Mouse (Mus musculus): ENCODE results near the gene Pskh1. TPM values are rescaled to one million over a fixed set of nuclear protein-coding genes. Genes with fewer than 3 reads are reported as not detected.

The Pskh1 gene
- 10 to 100 TPM; 20.9 to 22.5 TPM for total RNA-seq (2021)

DNA sequence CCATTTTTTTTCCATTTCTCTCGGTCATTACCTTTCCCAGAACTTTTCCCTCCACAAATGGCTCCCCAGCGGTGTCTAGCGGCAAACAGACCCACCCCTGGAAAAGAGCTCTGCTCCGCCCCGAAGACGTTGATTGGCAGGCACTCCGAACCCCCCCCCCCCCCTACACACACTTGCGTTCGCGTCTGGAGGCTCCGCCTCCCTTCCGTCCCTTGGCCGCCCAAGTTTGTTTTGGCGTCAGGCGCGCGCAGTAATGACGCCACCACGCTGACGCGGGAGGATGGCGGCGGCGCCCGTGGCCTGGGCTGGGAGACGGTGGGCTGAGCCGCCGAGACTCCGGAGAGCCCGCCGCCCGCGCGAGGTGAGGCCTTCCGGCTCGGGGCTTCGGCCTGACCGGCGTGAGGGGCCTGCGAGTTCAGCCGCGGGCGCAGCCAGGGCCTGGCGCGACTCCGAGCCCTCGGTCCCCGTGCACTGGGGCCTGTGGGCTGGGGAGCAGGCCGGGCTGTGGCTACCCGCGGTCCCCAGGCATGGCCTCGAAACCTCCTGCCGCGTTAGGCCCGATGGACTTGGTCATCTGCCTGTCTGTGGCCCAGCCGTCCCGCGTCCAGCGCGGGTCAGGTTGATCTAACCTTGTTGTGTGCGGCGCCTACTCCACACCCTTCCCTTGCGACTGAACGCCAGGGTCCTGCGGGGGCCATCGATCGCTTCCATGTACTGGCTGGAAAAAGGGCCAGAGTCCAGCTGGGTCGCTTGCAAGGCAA is at the start of gene Pskh1:
TSS of gene Pskh1 (plus strand) at position 262 of the 761 bp plus-strand sequence.
- DNase-seq: peak; percentile 96
- intact Hi-C loops (cut with DNase I): loop anchor here (2.0 kb wide), 1 partner anchor 110 kb away; the partner anchor contains the start of gene Ddx28

DNA sequence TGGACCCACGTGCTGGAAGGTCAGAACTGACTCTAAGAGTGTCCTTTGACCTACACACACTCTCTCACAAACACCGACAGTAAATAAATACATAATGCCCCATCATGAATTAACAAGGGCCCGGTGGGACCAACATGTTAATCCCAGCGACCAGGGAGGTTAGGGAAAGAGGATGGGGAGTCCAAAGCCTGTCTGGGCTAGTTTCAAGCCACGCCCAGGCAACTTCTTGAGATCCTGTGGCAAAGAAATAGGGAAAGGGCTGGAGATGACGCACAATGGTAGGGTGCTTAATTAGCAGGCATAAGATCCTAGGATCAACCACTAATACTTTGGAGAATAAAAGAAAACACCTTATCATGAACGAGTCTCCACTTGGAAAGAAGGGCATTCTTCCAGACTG is 49.6 kb upstream of the Pskh1 start:
- no peak for DNase-seq
- intact Hi-C loops (cut with DNase I): loop anchor here (5.0 kb wide), 1 partner anchor 143 kb away; the partner anchor contains the start of genes 4933405L10Rik and Enkd1

DNA sequence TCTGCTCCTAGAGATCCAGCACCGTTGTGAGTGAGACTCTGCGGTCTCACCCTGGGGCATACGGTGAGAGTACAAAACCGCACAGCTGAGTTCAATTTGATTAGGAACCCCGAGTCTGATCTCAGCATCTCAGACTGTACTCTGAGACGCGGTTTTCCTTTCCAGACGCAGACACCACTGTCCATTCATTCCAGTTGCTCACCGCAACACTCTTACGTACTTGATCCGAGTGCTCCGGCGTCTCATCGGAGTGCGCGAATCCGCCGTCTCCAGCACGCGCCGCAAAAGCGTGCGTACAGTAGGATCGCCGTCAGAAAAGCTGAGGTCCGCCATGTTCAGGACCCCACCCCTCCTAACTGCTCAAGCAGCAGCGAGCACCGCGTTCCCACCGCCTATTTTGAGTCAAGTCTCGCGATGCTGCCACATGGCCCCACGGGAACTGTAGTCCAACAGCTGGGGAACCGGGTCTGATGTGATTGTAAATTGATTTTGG is 48.5 kb upstream of the Pskh1 start:
- DNase-seq: peak; percentile 93 to 94
- intact Hi-C loops (cut with DNase I): loop anchor here (5.0 kb wide), 1 partner anchor 144 kb away; the partner anchor contains the start of genes 4933405L10Rik and Enkd1

DNA sequence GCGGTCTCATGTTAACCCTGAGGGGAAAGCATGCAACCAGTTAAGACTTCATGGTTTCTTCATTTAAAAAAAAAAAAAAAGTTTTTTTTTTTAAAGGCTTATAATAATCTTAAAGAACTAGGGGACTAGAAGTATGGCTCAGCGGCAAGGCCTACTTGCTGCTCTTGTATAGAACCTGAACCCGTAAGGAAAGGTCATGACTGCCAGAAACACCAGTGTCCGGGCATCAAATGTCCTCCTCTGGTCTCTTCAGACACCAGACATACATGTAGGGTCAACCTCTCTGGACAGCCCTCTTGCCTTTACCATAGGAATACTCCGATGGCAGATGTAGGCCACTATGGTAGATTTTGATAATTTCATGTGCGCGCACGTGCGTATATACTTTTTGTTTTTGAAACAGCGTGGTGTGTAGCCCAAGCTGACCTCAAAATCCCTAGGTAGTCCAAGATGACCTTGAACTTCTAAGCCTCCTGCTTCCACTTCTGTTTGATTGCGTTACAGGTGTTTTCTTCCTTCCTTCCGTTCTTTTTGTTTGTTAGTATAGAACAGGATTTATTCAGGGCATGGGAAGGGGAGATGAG is 48.0 kb upstream of the Pskh1 start:
- peak in 1 of 2 experiments; percentile 14 for DNase-seq
- intact Hi-C loops (cut with DNase I): loop anchor here (5.0 kb wide), 1 partner anchor 145 kb away; the partner anchor contains the start of genes 4933405L10Rik and Enkd1

DNA sequence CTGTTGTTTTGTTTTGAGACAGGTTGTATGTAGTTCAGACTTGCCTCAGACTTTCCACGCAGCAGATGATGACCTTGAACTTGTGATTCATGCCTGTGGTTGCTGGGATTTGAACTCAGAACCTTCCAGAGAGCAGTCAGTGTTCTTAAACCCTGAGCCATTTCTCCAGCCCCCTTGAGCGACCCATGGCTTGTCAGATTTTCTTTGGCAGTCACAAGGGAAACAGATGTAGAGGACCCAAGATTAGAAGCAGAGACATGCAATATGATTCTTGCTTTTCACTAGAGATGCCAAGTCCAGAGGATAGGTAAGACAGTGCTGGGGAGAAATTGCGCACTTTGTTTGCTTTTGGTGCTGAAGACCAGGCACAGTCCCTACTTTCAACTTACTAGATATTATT is 47.1 kb upstream of the Pskh1 start, which contains the start of gene Cenpt:
TSS of gene Cenpt (minus strand) at position 101 of the 400 bp plus-strand sequence.
- no peak for DNase-seq
- intact Hi-C loops (cut with DNase I): loop anchor here (5.0 kb wide), 1 partner anchor 146 kb away; the partner anchor contains the start of genes 4933405L10Rik and Enkd1

DNA sequence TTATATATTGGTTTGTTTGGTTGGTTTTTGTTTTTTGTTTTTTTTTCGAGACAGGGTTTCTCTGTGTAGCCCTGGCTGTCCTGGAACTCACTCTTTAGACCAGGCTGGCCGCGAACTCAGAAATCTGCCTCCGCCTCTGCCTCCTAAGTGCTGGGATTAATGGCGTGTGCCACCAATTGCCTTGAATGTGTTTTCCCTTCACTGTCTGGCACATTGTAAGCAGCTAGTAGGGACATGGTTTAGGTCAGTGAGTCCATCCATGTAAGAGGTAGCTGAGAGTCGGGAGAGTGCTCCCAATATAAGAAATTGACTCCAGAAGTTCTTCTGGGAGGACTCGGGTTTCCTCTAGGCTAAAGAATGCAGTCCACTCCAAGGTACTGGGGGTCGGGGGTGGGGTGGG is 45.9 kb upstream of the Pskh1 start:
- intact Hi-C loops (cut with DNase I): loop anchor here (5.0 kb wide), 1 partner anchor 147 kb away; the partner anchor contains the start of genes 4933405L10Rik and Enkd1
- no peak for DNase-seq

DNA sequence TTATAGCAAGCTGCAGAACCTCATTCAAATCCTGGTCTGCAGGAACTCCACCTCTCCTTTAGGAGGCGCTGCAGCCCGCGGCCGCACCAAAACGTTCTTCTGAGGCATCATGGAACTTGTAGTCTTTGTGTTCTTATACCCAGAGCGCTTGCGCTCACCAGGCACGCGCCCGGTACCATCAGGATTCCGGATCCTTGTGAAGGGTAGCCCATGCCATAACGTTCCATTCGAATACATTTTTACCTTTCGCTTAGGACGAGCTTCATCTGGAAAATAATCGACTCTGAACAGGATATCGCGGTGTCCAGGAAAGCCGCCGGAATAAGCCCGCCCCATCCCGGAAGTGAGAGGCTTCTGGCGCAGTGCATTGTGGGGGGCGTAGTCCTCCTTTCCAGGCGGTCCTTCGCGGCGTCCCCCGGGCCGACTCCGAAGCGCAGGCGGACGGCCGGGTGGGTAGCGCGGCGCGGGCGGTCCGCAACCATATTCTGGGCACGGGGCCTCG is 45.5 kb upstream of the Pskh1 start, which contains the start of gene Thap11:
TSS of gene Thap11 (plus strand) at position 418 of the 502 bp plus-strand sequence.
- intact Hi-C loops (cut with DNase I): loop anchor here (5.0 kb wide), 1 partner anchor 147 kb away; the partner anchor contains the start of genes 4933405L10Rik and Enkd1

DNA sequence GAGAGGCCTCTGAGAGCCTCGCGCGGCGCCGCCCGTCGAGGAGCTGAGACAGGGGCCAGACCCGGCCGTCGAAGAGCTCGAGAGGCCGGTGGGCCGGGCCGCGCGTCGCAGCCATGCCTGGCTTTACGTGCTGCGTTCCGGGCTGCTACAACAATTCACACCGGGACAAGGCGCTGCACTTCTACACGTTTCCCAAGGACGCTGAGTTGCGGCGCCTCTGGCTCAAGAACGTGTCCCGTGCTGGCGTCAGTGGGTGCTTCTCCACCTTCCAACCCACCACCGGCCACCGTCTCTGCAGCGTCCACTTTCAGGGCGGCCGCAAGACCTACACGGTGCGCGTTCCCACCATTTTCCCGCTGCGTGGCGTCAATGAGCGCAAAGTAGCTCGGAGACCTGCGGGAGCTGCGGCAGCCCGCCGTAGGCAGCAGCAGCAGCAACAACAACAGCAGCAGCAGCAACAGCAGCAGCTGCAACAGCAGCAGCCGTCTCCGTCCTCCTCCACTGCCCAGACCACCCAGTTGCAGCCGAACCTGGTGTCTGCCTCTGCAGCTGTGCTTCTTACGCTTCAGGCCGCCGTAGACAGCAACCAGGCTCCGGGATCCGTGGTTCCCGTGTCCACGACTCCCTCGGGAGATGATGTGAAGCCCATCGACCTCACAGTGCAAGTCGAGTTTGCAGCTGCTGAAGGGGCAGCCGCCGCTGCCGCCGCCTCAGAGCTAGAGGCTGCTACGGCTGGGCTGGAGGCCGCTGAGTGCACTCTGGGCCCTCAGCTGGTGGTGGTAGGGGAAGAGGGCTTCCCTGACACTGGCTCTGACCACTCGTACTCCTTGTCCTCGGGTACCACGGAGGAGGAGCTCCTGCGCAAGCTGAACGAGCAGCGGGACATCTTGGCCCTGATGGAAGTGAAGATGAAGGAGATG is 44.7 kb upstream of the Pskh1 start:
- intact Hi-C loops (cut with DNase I): no loop called here
- peak in 1 of 2 experiments; percentile 71 for DNase-seq

More for the DNA sequence above, 45.5 kb upstream of the Pskh1 start, which contains the start of gene Thap11:
- DNase-seq: peak; percentile 95 to 97

DNA sequence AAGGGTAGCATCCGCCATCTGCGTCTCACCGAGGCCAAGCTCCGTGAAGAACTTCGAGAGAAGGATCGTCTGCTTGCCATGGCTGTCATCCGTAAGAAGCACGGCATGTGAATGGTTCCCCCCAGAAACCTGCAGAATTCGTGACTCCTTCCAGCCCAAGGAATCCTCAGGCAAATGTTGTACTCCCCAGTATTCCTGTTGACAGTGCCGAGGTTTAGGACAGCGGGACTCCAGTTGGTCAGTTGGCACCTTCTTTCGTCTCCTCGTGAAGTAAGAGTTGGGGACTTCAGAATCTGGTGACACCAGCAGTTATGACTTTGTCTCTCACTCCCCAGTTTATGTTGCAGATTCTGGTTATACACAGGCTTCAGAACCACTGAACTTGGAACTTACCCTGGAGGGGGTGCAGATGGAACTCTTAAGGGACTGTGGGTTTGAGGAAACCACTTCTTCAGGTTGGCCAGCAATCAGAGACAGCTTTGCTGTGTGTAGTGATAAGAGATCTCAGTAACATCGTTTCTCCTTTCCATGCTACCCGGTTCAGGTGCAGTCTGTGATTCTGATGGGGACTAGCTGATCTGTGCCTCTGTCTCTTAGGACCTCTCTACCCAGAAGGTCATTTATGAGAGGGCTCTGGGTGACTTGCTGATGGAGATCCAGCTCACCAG is 43.9 kb upstream of the Pskh1 start:
- DNase-seq: no peak
- intact Hi-C loops (cut with DNase I): no loop called here

DNA sequence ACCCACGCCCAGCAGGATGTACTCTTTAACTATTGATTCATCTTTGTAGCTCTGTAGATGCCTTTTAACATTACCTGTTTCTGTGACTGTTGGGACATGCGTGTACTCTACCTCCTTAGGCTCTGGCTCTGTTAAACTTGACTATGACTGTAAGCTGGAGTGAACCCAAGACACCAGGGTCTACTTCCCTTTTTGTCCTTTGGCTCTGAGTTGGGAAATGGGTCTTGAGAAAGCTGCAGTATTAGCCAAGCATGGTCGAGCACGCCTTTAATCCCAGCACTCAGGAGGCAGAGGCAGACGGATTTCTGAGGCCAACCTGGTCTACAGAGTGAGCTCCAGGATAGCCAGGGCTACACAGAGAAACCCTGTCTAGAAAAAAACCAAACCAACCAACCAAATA is 41.7 kb upstream of the Pskh1 start:
- intact Hi-C loops (cut with DNase I): no loop called here
- DNase-seq: no peak

DNA sequence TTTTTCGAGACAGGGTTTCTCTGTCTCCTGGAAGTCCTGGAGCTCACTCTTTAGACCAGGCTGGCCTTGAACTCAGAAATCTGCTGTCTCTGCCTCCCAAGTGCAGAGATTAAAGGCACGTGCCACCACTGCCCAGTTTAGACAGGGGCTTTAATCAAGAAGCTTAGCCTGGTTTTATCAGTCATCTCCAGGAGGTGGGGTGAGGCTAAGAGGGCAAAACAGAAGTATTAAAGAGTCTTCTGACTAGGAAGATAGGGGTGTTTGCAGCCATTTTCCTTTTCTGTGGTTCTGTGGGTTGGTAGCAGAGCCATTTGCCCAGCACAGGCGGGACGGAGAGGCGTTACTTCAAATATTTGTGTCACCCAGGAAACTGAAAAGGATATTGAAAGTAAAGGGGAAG is 40.9 kb upstream of the Pskh1 start:
- DNase-seq: no peak
- intact Hi-C loops (cut with DNase I): no loop called here

DNA sequence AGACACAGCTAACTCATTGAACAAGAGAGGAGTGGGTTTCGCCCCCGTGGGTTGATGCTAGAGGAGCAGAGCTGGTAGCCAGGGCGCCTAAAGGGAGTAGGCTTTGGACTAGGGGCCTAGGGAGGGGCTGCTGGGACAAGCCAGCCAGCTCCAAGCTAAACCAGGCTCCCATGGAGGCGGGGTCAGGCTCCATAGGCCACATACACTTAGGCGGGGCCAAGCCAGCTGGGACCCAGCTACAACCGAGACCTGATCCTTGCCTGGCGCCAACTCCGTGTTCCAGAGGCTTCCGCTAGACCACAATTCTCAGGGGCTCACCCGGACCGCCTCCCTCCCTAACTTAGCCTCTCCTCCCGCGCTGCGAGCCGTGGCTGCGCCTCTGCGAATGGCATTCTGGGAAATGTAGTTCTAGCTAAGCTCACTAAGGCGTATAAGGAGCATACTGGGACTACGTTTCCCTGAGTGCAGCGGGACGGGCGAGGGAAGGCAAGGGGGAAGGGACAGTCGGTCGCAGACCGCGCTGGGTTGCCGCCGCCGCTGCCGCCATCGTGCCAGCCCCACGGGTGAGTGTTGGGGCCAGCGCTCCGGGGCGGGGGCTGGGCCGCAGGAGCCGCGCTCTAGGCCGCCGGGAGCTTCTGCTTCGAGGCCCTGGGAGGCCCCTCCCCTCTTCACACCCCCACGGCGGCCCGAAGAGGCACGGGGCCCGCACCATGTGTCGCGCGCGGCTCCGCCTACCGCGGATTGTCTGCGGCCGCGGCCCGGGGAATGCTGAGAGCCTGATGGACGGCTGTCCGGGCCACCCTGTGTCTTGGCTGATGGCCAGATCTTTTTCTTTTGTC is 39.9 kb upstream of the Pskh1 start, which contains the start of gene Nutf2:
TSS of gene Nutf2 (plus strand) at position 438 of the 839 bp plus-strand sequence.
- intact Hi-C loops (cut with DNase I): loop anchor here (2.0 kb wide), 2 partner anchors 20 to 38 kb away; partner anchors contain the start of gene Edc4
- DNase-seq: peak; percentile 95 to 98

DNA sequence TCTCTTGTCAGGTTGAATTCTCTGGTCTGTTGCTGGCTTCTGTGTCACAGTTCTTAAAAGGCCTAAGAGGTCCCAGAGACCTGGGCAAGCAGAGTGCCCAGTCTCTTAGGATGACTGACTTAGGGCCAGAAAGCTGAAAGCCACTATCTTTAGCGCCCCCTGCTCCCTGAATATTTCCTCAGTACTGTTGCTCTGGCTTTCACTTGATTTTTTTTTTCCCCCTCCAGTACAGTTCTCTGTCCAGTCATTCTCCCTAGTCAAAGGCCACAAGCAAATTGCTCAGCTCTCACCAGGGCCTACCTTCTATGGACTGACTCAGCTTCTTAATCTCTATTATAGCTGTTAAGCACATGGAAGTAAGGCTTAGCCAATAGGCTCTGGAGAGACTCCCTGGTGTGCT is 38.3 kb upstream of the Pskh1 start:
- peak; percentile 22 to 31 for DNase-seq
- intact Hi-C loops (cut with DNase I): loop anchor here (2.0 kb wide), 2 partner anchors 19 to 37 kb away; partner anchors contain the start of gene Edc4

DNA sequence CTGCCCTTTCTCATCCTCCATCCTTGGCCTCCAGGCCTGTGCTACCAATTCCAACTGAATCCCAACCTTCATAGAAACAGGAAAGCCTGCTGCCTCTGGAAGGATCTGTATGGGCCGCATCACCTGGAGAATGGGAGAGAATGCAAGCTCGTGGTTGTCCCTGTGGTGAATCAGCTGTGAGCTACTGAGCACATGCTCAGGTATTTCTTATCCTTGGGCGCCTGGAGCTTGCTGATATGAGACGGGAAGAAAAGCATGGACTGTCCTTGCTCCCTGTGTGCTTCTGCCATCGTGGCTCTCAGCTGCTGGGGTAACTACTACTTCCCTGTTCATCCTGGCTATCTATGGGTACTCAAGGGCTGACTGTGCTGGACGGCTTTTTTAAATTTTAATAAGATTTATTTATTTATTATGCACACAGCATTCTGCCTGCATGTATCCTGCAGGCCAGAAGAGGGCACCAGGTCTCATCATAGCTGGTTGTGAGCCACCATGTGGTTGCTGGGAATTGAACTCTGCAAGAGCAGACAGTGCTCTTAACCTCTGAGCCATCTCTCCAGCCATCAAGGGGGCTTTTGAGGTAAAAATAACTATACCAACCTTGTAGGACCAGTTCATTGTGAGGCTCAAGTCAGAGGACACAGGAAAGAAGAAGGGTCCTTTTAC is 33.7 kb upstream of the Pskh1 start:
- DNase-seq: no peak

DNA sequence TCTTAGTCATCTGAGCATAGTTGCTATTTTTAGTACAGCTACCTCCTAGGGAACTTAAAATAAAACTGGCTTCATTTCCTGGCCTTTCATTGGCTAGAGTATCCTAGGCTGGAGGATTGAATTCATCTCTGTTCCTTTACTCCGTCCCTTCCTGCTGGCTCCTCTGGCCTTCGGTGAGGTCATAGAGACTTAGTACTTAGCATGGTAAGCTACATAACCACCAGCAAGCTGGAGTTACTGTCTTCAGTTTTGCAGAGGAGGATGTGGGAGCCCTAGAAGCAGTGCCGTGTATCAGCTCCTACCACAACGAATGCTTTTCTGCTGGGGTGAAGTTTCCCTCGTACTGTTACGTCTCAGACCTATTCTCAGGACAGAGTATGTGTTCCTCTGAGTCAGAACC is 25.9 kb upstream of the Pskh1 start:
- peak; percentile 60 to 66 for DNase-seq
- intact Hi-C loops (cut with DNase I): no loop called here

More for the DNA sequence above, 33.7 kb upstream of the Pskh1 start:
- intact Hi-C loops (cut with DNase I): no loop called here

DNA sequence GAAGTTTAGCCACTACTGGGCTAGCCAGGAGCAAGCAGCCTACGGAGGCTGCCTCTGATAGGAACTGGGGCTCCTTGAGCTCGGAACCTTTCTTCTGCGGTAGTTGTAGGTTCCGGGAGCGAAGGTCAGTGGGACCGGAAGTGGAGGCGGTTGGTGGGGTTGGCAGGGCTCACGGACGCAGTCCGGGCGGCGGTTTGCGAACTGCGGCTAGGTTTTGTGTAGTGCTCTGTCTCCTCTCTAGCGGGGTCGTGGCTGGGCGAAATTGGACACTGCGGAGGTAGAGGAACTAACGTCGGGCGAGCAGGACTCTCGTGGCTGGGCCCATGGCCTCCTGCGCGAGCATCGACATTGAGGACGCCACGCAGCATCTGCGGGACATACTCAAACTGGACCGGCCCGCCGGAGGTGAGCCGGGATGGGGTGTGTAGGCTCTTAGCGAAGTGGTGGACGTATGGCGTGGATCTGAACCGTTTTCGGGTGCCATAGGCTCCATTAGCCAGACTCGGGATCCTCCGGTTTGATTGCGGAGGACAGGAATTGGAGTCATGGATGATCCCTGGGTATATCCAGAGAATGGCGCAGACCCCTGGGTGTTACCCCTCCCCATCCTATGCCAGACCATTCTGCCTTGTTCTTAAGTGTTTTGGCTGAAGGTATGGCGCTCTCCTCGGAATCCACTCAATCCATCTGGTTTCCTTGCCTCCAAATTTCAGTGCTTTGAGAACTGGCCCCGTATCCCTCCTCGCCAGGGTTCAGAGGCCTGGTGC is 19.3 kb upstream of the Pskh1 start, which contains the start of gene Edc4:
TSS of gene Edc4 (plus strand) at position 128 of the 767 bp plus-strand sequence.
- DNase-seq: peak; percentile 91 to 94
- intact Hi-C loops (cut with DNase I): loop anchor here (2.0 kb wide), 1 partner anchor 20 kb away; the partner anchor contains the start of gene Nutf2

Measured in heart, postnatal 10 days (tissue).